ENCODE assay signal across 16 mouse cellular contexts in genomic region chr4:62459081-62459480, GRCm38 (mm10). TPM values are rescaled to one million over a fixed set of nuclear protein-coding genes. Genes with fewer than 3 reads are reported as not detected.
DNase-seq lines count a peak whose midpoint lies in the region; ATAC-seq lines count a peak whose summit lies in the region.
"Had no signal": no experiment of that assay in that cellular context is flagged by ENCODE, and none has a peak within 500 bp of the region (broad histone marks: within the 10 kb centered on the region; RNA-seq: fewer than 3 reads in every experiment).

No protein-coding gene starts in this region.

- peak; percentile 20 to 26 for DNase-seq in frontal cortex, postnatal 14 days (ENCODE audit: low spot score in 2 of 2)
- DNase-seq in left cerebral cortex, adult 18-20 months (ENCODE audit: low spot score in 2 of 2): peak; percentile 51 to 52
- peak; percentile 57 to 65 for DNase-seq in right cerebral cortex, adult 2 months (ENCODE audit: low spot score in 2 of 2)
- DNase-seq in heart, postnatal 25 days (ENCODE audit: low spot score): no peak
- DNase-seq in adrenal gland, adult 2 months: no peak
- DNase-seq in ovary, postnatal 36 days (ENCODE audit: low spot score): no peak
- DNase-seq: kidney, postnatal 25 days; thymus, postnatal 36 days had no signal

- peaks cover 5% of the 10 kb centered on the region for H3K4me1 ChIP-seq in forebrain, embryonic 15.5 days
- H3K4me1 ChIP-seq in forebrain, embryonic 12.5 days: no peaks in the 10 kb centered on the region
- H3K4me1 ChIP-seq: heart, embryonic 15.5 days; liver, embryonic 15.5 days had no signal

- peak; percentile 77; the same call in 1 of the 2 replicates for ATAC-seq in forebrain, embryonic 15.5 days (replicated peaks)
- ATAC-seq in forebrain, embryonic 12.5 days (ENCODE audit: low FRiP score): no peak
- ATAC-seq: hindbrain, embryonic 16.5 days; midbrain, embryonic 16.5 days; Patski had no signal

- no peak overlapping the region for H3K27ac ChIP-seq in forebrain, embryonic 15.5 days (replicated peaks)
- H3K27ac ChIP-seq in forebrain, embryonic 12.5 days: no peak overlapping the region
- H3K27ac ChIP-seq: heart, embryonic 15.5 days; liver, embryonic 15.5 days had no signal

- no peak overlapping the region for H3K4me2 ChIP-seq in forebrain, embryonic 15.5 days (replicated peaks)
- H3K4me2 ChIP-seq in forebrain, embryonic 12.5 days: no peak overlapping the region
- H3K4me2 ChIP-seq: heart, embryonic 15.5 days; liver, embryonic 15.5 days had no signal

- no peaks in the 10 kb centered on the region for H3K36me3 ChIP-seq in forebrain, embryonic 15.5 days
- H3K36me3 ChIP-seq in forebrain, embryonic 12.5 days (replicated peaks): peaks cover 21% of the 10 kb centered on the region
- H3K36me3 ChIP-seq: heart, embryonic 15.5 days; liver, embryonic 15.5 days had no signal

- 67% methylated on average over 3 of the region's 3 CpGs for WGBS in forebrain, embryonic 15.5 days
- 93% methylated on average over 3 of the region's 3 CpGs for WGBS in forebrain, embryonic 12.5 days

- no peak overlapping the region for H3K4me3 ChIP-seq in forebrain, embryonic 15.5 days
- H3K4me3 ChIP-seq in forebrain, embryonic 12.5 days (replicated peaks): no peak overlapping the region
- H3K4me3 ChIP-seq: heart, embryonic 15.5 days; liver, embryonic 15.5 days had no signal

- no peaks in the 10 kb centered on the region for H3K27me3 ChIP-seq in forebrain, embryonic 15.5 days
- H3K27me3 ChIP-seq in forebrain, embryonic 12.5 days: no peaks in the 10 kb centered on the region
- H3K27me3 ChIP-seq: heart, embryonic 15.5 days; liver, embryonic 15.5 days; Patski had no signal

- H3K9ac ChIP-seq in forebrain, embryonic 15.5 days (replicated peaks): no peak overlapping the region
- no peak overlapping the region for H3K9ac ChIP-seq in forebrain, embryonic 12.5 days
- H3K9ac ChIP-seq: heart, embryonic 15.5 days; liver, embryonic 15.5 days had no signal

- intact Hi-C loops in heart, postnatal 25 days (cut with DNase I): loop anchor here (5.0 kb wide), 2 partner anchors 48 to 303 kb away; no protein-coding TSS in a partner anchor

- no peaks in the 10 kb centered on the region for H3K9me3 ChIP-seq in forebrain, embryonic 15.5 days
- H3K9me3 ChIP-seq in forebrain, embryonic 12.5 days: no peaks in the 10 kb centered on the region
- H3K9me3 ChIP-seq: heart, embryonic 15.5 days; liver, embryonic 15.5 days had no signal

RNA-seq across cellular contexts. Expression of gene Wdr31, which starts 11.6 kb away (rescaled TPM):
- polyA plus RNA-seq in forebrain, embryonic 15.5 days (2015; fragmentation: Nextera tagmentation; extraction: Ambion mirVana): 9.9 and 11.5 TPM in 2 replicates
- polyA plus RNA-seq in forebrain, embryonic 12.5 days (2016; fragmentation: Nextera tagmentation; extraction: Ambion mirVana): 11.9 and 14.8 TPM in 2 replicates
- 1 to 10 TPM; 8.5 to 8.7 TPM for total RNA-seq in left cerebral cortex, adult 18-20 months (2021)
- under 1 TPM; 0.42 to 0.48 TPM for total RNA-seq in heart, postnatal 25 days (2021)
- total RNA-seq in adrenal gland, adult 2 months (2021): 1 to 10 TPM in 1 of 2 experiments, under 1 TPM in 1; 0.78 to 2.0 TPM
- 1.3 and 2.6 TPM in 2 replicates for polyA plus RNA-seq in adrenal gland, adult 2 months (2012; rRNA removed)

RNA-seq across cellular contexts. Expression of gene Bspry, which starts 20.8 kb away (rescaled TPM):
- 0.78 and 0.85 TPM in 2 replicates for polyA plus RNA-seq in forebrain, embryonic 15.5 days (2015; fragmentation: Nextera tagmentation; extraction: Ambion mirVana)
- polyA plus RNA-seq in forebrain, embryonic 12.5 days (2016; fragmentation: Nextera tagmentation; extraction: Ambion mirVana): 0.92 and 1.3 TPM in 2 replicates
- total RNA-seq in left cerebral cortex, adult 18-20 months (2021): under 1 TPM; 0.28 to 0.40 TPM
- total RNA-seq in heart, postnatal 25 days (2021): not detected
- total RNA-seq in adrenal gland, adult 2 months (2021): 10 to 100 TPM in 1 of 2 experiments, 1 to 10 TPM in 1; 3.0 to 13.9 TPM
- polyA plus RNA-seq in adrenal gland, adult 2 months (2012; rRNA removed): 10.9 and 15.3 TPM in 2 replicates

RNA-seq across cellular contexts. Expression of gene Rnf183, which starts 24.0 kb away (rescaled TPM):
- polyA plus RNA-seq in forebrain, embryonic 15.5 days (2015; fragmentation: Nextera tagmentation; extraction: Ambion mirVana): 0.32 TPM in 1 of 2 replicates, not detected in the other
- not detected in 2 replicates for polyA plus RNA-seq in forebrain, embryonic 12.5 days (2016; fragmentation: Nextera tagmentation; extraction: Ambion mirVana)
- total RNA-seq in left cerebral cortex, adult 18-20 months (2021): not detected
- not detected for total RNA-seq in heart, postnatal 25 days (2021)
- 1 to 10 TPM in 1 of 2 experiments, not detected in 1; 1.1 TPM for total RNA-seq in adrenal gland, adult 2 months (2021)
- 0.28 and 3.3 TPM in 2 replicates for polyA plus RNA-seq in adrenal gland, adult 2 months (2012; rRNA removed)
- total RNA-seq: common myeloid progenitor, adult 5-6 weeks had no signal
- polyA plus RNA-seq: heart, embryonic 15.5 days; liver, embryonic 15.5 days had no signal

RNA-seq across cellular contexts. Expression of gene Hdhd3, which starts 44.2 kb away (rescaled TPM):
- polyA plus RNA-seq in forebrain, embryonic 15.5 days (2015; fragmentation: Nextera tagmentation; extraction: Ambion mirVana): 10.8 TPM in 2 replicates
- polyA plus RNA-seq in forebrain, embryonic 12.5 days (2016; fragmentation: Nextera tagmentation; extraction: Ambion mirVana): 7.7 and 9.5 TPM in 2 replicates
- 1 to 10 TPM; 8.9 to 9.0 TPM for total RNA-seq in left cerebral cortex, adult 18-20 months (2021)
- total RNA-seq in heart, postnatal 25 days (2021): 1 to 10 TPM; 6.0 to 6.5 TPM
- total RNA-seq in adrenal gland, adult 2 months (2021): 10 to 100 TPM in 1 of 2 experiments, 1 to 10 TPM in 1; 9.2 to 26.1 TPM
- 16.8 and 20.1 TPM in 2 replicates for polyA plus RNA-seq in adrenal gland, adult 2 months (2012; rRNA removed)

RNA-seq across cellular contexts. Expression of gene Prpf4, which starts 50.5 kb away (rescaled TPM):
- polyA plus RNA-seq in forebrain, embryonic 15.5 days (2015; fragmentation: Nextera tagmentation; extraction: Ambion mirVana): 17.8 and 19.5 TPM in 2 replicates
- polyA plus RNA-seq in forebrain, embryonic 12.5 days (2016; fragmentation: Nextera tagmentation; extraction: Ambion mirVana): 25.8 and 27.8 TPM in 2 replicates
- total RNA-seq in left cerebral cortex, adult 18-20 months (2021): 10 to 100 TPM; 13.0 to 14.2 TPM
- total RNA-seq in heart, postnatal 25 days (2021): 1 to 10 TPM; 9.5 to 9.6 TPM
- total RNA-seq in adrenal gland, adult 2 months (2021): 10 to 100 TPM; 21.6 to 23.6 TPM
- 9.1 and 15.1 TPM in 2 replicates for polyA plus RNA-seq in adrenal gland, adult 2 months (2012; rRNA removed)

Comparison
In these comparisons a context has a peak if more than half of its experiments do, and no peak if none do; other contexts are left out.
1. DNase-seq: peak in frontal cortex, postnatal 14 days (2 of 2), left cerebral cortex, adult 18-20 months (2 of 2) and right cerebral cortex, adult 2 months (2 of 2); none in heart, postnatal 25 days (single experiment), adrenal gland, adult 2 months (single experiment) and ovary, postnatal 36 days (single experiment).